Mouse (Mus musculus): ENCODE results near the gene Ak4. TPM values are rescaled to one million over a fixed set of nuclear protein-coding genes. Genes with fewer than 3 reads are reported as not detected.
A peak's percentile ranks its signal among the peaks of the same experiment; 100 is the strongest.

Ak4 gene
- polyA plus RNA-seq (2014; fragmentation: Nextera tagmentation; extraction: Ambion mirVana) = 7.8 and 10.1 TPM in 2 replicates

GRCm38 (mm10) chr4:101419151-101419910, at the start of gene Ak4:
Gene Ak4 (plus strand): TSS chr4:101419277.
- H3K4me3 ChIP-seq (ENCODE audit: low read depth, low read length) = peak within 1 kb of the TSS; percentile 73
- peak within 1 kb of the TSS; percentile 60 for H3K9ac ChIP-seq (replicated peaks; ENCODE audit: low read depth, low read length)
- H3K27me3 ChIP-seq (ENCODE audit: control insufficient read depth, insufficient read depth, low read length) = no peaks in the 10 kb centered on the region
- peak within 1 kb of the TSS; percentile 96 for H3K4me2 ChIP-seq (replicated peaks; ENCODE audit: low read depth, low read length)
- H3K36me3 ChIP-seq (ENCODE audit: control insufficient read depth, insufficient read depth, low read length) = no peaks in the 10 kb centered on the region
- H3K9me3 ChIP-seq (ENCODE audit: control insufficient read depth, low read depth, low read length) = no peaks in the 10 kb centered on the region
- peak within 1 kb of the TSS; percentile 21; the same call in 1 of the 2 replicates for H3K27ac ChIP-seq (ENCODE audit: low read length)
- peak; percentile 80 for ATAC-seq (ENCODE audit: insufficient number of reproducible peaks, insufficient read depth, low FRiP score, low read depth)
- H3K4me1 ChIP-seq (ENCODE audit: control insufficient read depth, insufficient read depth, low read length) = no peaks in the 10 kb centered on the region
- under 1% methylated on average over 57 of the region's 74 CpGs for WGBS

- no peak overlapping the region for H3K4me2 ChIP-seq (replicated peaks; ENCODE audit: low read depth, low read length)
- ATAC-seq (ENCODE audit: insufficient number of reproducible peaks, insufficient read depth, low FRiP score, low read depth) = no peak
- H3K36me3 ChIP-seq (ENCODE audit: control insufficient read depth, insufficient read depth, low read length) = no peaks in the 10 kb centered on the region
- H3K27me3 ChIP-seq (ENCODE audit: control insufficient read depth, insufficient read depth, low read length) = no peaks in the 10 kb centered on the region
- H3K9me3 ChIP-seq (ENCODE audit: control insufficient read depth, low read depth, low read length) = no peaks in the 10 kb centered on the region
- H3K9ac ChIP-seq (replicated peaks; ENCODE audit: low read depth, low read length) = no peak overlapping the region
- H3K4me3 ChIP-seq (ENCODE audit: low read depth, low read length) = no peak overlapping the region
- 64% methylated on average over 4 of the region's 4 CpGs for WGBS
- H3K4me1 ChIP-seq (ENCODE audit: control insufficient read depth, insufficient read depth, low read length) = no peaks in the 10 kb centered on the region
- H3K27ac ChIP-seq (ENCODE audit: low read length) = no peak overlapping the region
Observed at GRCm38 (mm10) chr4:101369738-101370275, 49.3 kb upstream of the Ak4 start.

- Histone ChIP-seq H3K4me2 (replicated peaks; ENCODE audit: low read depth, low read length) (no peak overlapping the region), H3K9ac (replicated peaks; ENCODE audit: low read depth, low read length) (no peak overlapping the region), H3K4me1 (ENCODE audit: control insufficient read depth, insufficient read depth, low read length) (no peaks in the 10 kb centered on the region), H3K9me3 (ENCODE audit: control insufficient read depth, low read depth, low read length) (no peaks in the 10 kb centered on the region), H3K4me3 (ENCODE audit: low read depth, low read length) (no peak overlapping the region), H3K27ac (ENCODE audit: low read length) (no peak overlapping the region), H3K36me3 (ENCODE audit: control insufficient read depth, insufficient read depth, low read length) (no peaks in the 10 kb centered on the region), H3K27me3 (ENCODE audit: control insufficient read depth, insufficient read depth, low read length) (no peaks in the 10 kb centered on the region)
- no peak for ATAC-seq (ENCODE audit: insufficient number of reproducible peaks, insufficient read depth, low FRiP score, low read depth)
- 67% methylated on average over 2 of the region's 2 CpGs for WGBS
Observed at GRCm38 (mm10) chr4:101372283-101372682, 46.8 kb upstream of the Ak4 start.

GRCm38 (mm10) chr4:101372751-101373150, 46.3 kb upstream of the Ak4 start:
- Histone ChIP-seq H3K9ac (replicated peaks; ENCODE audit: low read depth, low read length) (no peak overlapping the region), H3K4me2 (replicated peaks; ENCODE audit: low read depth, low read length) (no peak overlapping the region), H3K36me3 (ENCODE audit: control insufficient read depth, insufficient read depth, low read length) (no peaks in the 10 kb centered on the region), H3K27ac (ENCODE audit: low read length) (no peak overlapping the region), H3K4me1 (ENCODE audit: control insufficient read depth, insufficient read depth, low read length) (no peaks in the 10 kb centered on the region), H3K4me3 (ENCODE audit: low read depth, low read length) (no peak overlapping the region), H3K9me3 (ENCODE audit: control insufficient read depth, low read depth, low read length) (no peaks in the 10 kb centered on the region), H3K27me3 (ENCODE audit: control insufficient read depth, insufficient read depth, low read length) (no peaks in the 10 kb centered on the region)
- no peak for ATAC-seq (ENCODE audit: insufficient number of reproducible peaks, insufficient read depth, low FRiP score, low read depth)
- WGBS = 91% methylated on average over 6 of the region's 6 CpGs

GRCm38 (mm10) chr4:101374104-101374503, 45.0 kb upstream of the Ak4 start:
- no peak for ATAC-seq (ENCODE audit: insufficient number of reproducible peaks, insufficient read depth, low FRiP score, low read depth)
- no peaks in the 10 kb centered on the region for H3K9me3 ChIP-seq (ENCODE audit: control insufficient read depth, low read depth, low read length)
- WGBS = 82% methylated on average over 8 of the region's 8 CpGs
- H3K4me2 ChIP-seq (replicated peaks; ENCODE audit: low read depth, low read length) = no peak overlapping the region
- no peak overlapping the region for H3K9ac ChIP-seq (replicated peaks; ENCODE audit: low read depth, low read length)
- no peak overlapping the region for H3K27ac ChIP-seq (ENCODE audit: low read length)
- H3K4me3 ChIP-seq (ENCODE audit: low read depth, low read length) = no peak overlapping the region
- H3K36me3 ChIP-seq (ENCODE audit: control insufficient read depth, insufficient read depth, low read length) = no peaks in the 10 kb centered on the region
- H3K4me1 ChIP-seq (ENCODE audit: control insufficient read depth, insufficient read depth, low read length) = no peaks in the 10 kb centered on the region
- no peaks in the 10 kb centered on the region for H3K27me3 ChIP-seq (ENCODE audit: control insufficient read depth, insufficient read depth, low read length)

GRCm38 (mm10) chr4:101376835-101377234, 42.2 kb upstream of the Ak4 start:
- 76% methylated on average over 4 of the region's 4 CpGs for WGBS
- Histone ChIP-seq H3K4me1 (ENCODE audit: control insufficient read depth, insufficient read depth, low read length) (no peaks in the 10 kb centered on the region), H3K27me3 (ENCODE audit: control insufficient read depth, insufficient read depth, low read length) (no peaks in the 10 kb centered on the region), H3K36me3 (ENCODE audit: control insufficient read depth, insufficient read depth, low read length) (no peaks in the 10 kb centered on the region), H3K9me3 (ENCODE audit: control insufficient read depth, low read depth, low read length) (no peaks in the 10 kb centered on the region), H3K27ac (ENCODE audit: low read length) (no peak overlapping the region), H3K9ac (replicated peaks; ENCODE audit: low read depth, low read length) (no peak overlapping the region), H3K4me2 (replicated peaks; ENCODE audit: low read depth, low read length) (no peak overlapping the region), H3K4me3 (ENCODE audit: low read depth, low read length) (no peak overlapping the region)
- ATAC-seq (ENCODE audit: insufficient number of reproducible peaks, insufficient read depth, low FRiP score, low read depth) = no peak

- H3K9ac ChIP-seq (replicated peaks; ENCODE audit: low read depth, low read length) = no peak overlapping the region
- no peak overlapping the region for H3K4me2 ChIP-seq (replicated peaks; ENCODE audit: low read depth, low read length)
- no peaks in the 10 kb centered on the region for H3K36me3 ChIP-seq (ENCODE audit: control insufficient read depth, insufficient read depth, low read length)
- ATAC-seq (ENCODE audit: insufficient number of reproducible peaks, insufficient read depth, low FRiP score, low read depth) = no peak
- 67% methylated on average over 4 of the region's 4 CpGs for WGBS
- H3K9me3 ChIP-seq (ENCODE audit: control insufficient read depth, low read depth, low read length) = no peaks in the 10 kb centered on the region
- H3K4me3 ChIP-seq (ENCODE audit: low read depth, low read length) = no peak overlapping the region
- H3K4me1 ChIP-seq (ENCODE audit: control insufficient read depth, insufficient read depth, low read length) = no peaks in the 10 kb centered on the region
- H3K27ac ChIP-seq (ENCODE audit: low read length) = no peak overlapping the region
- no peaks in the 10 kb centered on the region for H3K27me3 ChIP-seq (ENCODE audit: control insufficient read depth, insufficient read depth, low read length)
Observed at GRCm38 (mm10) chr4:101378241-101378640, 40.8 kb upstream of the Ak4 start.

GRCm38 (mm10) chr4:101378778-101379177, 40.3 kb upstream of the Ak4 start:
- Histone ChIP-seq H3K27ac (ENCODE audit: low read length) (no peak overlapping the region), H3K9me3 (ENCODE audit: control insufficient read depth, low read depth, low read length) (no peaks in the 10 kb centered on the region), H3K4me2 (replicated peaks; ENCODE audit: low read depth, low read length) (no peak overlapping the region), H3K4me3 (ENCODE audit: low read depth, low read length) (no peak overlapping the region), H3K4me1 (ENCODE audit: control insufficient read depth, insufficient read depth, low read length) (no peaks in the 10 kb centered on the region), H3K36me3 (ENCODE audit: control insufficient read depth, insufficient read depth, low read length) (no peaks in the 10 kb centered on the region), H3K9ac (replicated peaks; ENCODE audit: low read depth, low read length) (no peak overlapping the region), H3K27me3 (ENCODE audit: control insufficient read depth, insufficient read depth, low read length) (no peaks in the 10 kb centered on the region)
- 77% methylated on average over 4 of the region's 4 CpGs for WGBS
- no peak for ATAC-seq (ENCODE audit: insufficient number of reproducible peaks, insufficient read depth, low FRiP score, low read depth)

Measured in stomach, embryonic 14.5 days (tissue).